Mouse (Mus musculus): ENCODE data around the gene Scyl1.

- TF ChIP-seq TAL1 (IDR thresholded peaks at IDR 0.05; ENCODE audit: low read length) (no peak), GATA1 (IDR thresholded peaks at IDR 0.05; ENCODE audit: low read length) (no peak)
Measured at GRCm38 (mm10) chr19:5793116-5793515, 21.9 kb upstream of the Scyl1 start.

Measured in erythroblast, embryonic 14.5 days (primary cell).